Mouse (Mus musculus): ENCODE results near the gene Napepld.
"Not testable (repeated sequence)": the region's sequence is repeated elsewhere in the genome, so short reads cannot be mapped to it uniquely, and the experiment has no call there.

The Napepld gene

GRCm38 (mm10) chr5:21669307-21669706 lies 31.9 kb downstream of the Napepld start:
- in situ Hi-C loops (cut with MboI; ENCODE audit: low sequenced_read_pairs) = no loop called here

- in situ Hi-C loops (cut with MboI; ENCODE audit: low sequenced_read_pairs) = no loop called here
Observed at GRCm38 (mm10) chr5:21667191-21668137, 33.7 kb downstream of the Napepld start.

GRCm38 (mm10) chr5:21663081-21663480 lies 38.1 kb downstream of the Napepld start:
- in situ Hi-C loops (cut with MboI; ENCODE audit: low sequenced_read_pairs) = no loop called here

- in situ Hi-C loops (cut with MboI; ENCODE audit: low sequenced_read_pairs) = no loop called here
Observed at GRCm38 (mm10) chr5:21660850-21661249, 40.3 kb downstream of the Napepld start.

- in situ Hi-C loops (cut with MboI; ENCODE audit: low sequenced_read_pairs) = no loop called here
Observed at GRCm38 (mm10) chr5:21658623-21659395, 42.4 kb downstream of the Napepld start.

GRCm38 (mm10) chr5:21658038-21658437 lies 43.2 kb downstream of the Napepld start:
- in situ Hi-C loops (cut with MboI; ENCODE audit: low sequenced_read_pairs) = no loop called here

GRCm38 (mm10) chr5:21656912-21657311 lies 44.3 kb downstream of the Napepld start:
- in situ Hi-C loops (cut with MboI; ENCODE audit: low sequenced_read_pairs) = no loop called here

GRCm38 (mm10) chr5:21651885-21652612 lies 49.1 kb downstream of the Napepld start:
- in situ Hi-C loops (cut with MboI; ENCODE audit: low sequenced_read_pairs) = loop anchor here (5.0 kb wide), 1 partner anchor 85 kb away; the partner anchor contains the start of gene Pmpcb

- in situ Hi-C loops (cut with MboI; ENCODE audit: low sequenced_read_pairs) = loop anchor here (5.0 kb wide), 1 partner anchor 87 kb away; the partner anchor contains the start of gene Pmpcb
Observed at GRCm38 (mm10) chr5:21650736-21651135, 50.5 kb downstream of the Napepld start.

GRCm38 (mm10) chr5:21646133-21646491 lies 55.1 kb downstream of the Napepld start:
- in situ Hi-C loops (cut with MboI; ENCODE audit: low sequenced_read_pairs) = no loop called here

- in situ Hi-C loops (cut with MboI; ENCODE audit: low sequenced_read_pairs) = no loop called here
Observed at GRCm38 (mm10) chr5:21645439-21646132, 55.6 kb downstream of the Napepld start, which contains the start of the genes Fbxl13 and Armc10. TSS of gene Fbxl13 (minus strand) at chr5:21645634. TSS of gene Armc10 (plus strand) at chr5:21645813.

- in situ Hi-C loops (cut with MboI; ENCODE audit: low sequenced_read_pairs) = no loop called here
Observed at GRCm38 (mm10) chr5:21644891-21645438, 56.2 kb downstream of the Napepld start.

- in situ Hi-C loops (cut with MboI; ENCODE audit: low sequenced_read_pairs) = no loop called here
Observed at GRCm38 (mm10) chr5:21643606-21644005, 57.6 kb downstream of the Napepld start.

- in situ Hi-C loops (cut with MboI; ENCODE audit: low sequenced_read_pairs) = no loop called here
Observed at GRCm38 (mm10) chr5:21640961-21641360, 60.2 kb downstream of the Napepld start.

- in situ Hi-C loops (cut with MboI; ENCODE audit: low sequenced_read_pairs) = no loop called here
Observed at GRCm38 (mm10) chr5:21625916-21626315, 75.3 kb downstream of the Napepld start.

- in situ Hi-C loops (cut with MboI; ENCODE audit: low sequenced_read_pairs) = no loop called here
Observed at GRCm38 (mm10) chr5:21616450-21617009, 84.7 kb downstream of the Napepld start.

- in situ Hi-C loops (cut with MboI; ENCODE audit: low sequenced_read_pairs) = not testable (repeated sequence)
Observed at GRCm38 (mm10) chr5:21614299-21614698, 86.9 kb downstream of the Napepld start.

All from CH12F3 (cell line).